Mouse (Mus musculus) CH12.LX (cell line): ENCODE data around the gene Scrt2. TPM values are rescaled to one million over a fixed set of nuclear protein-coding genes. Genes with fewer than 3 reads are reported as not detected.
A peak's percentile ranks its signal among the peaks of the same experiment; 100 is the strongest.

Experiments
- DNase-seq: peaks from one replicate; pipeline ENCODE4 v3.0.0-alpha.2; 2013; ENCODE audit errors: extremely low read depth
- H3K27ac ChIP-seq: 2 replicates; pipeline ENCODE4 v1.5.1; 2012; ENCODE audit warnings: low read depth, mild to moderate bottlenecking, control low read depth, moderate library complexity; ENCODE audit not compliant: insufficient read depth
- H3K27me3 ChIP-seq: replicated peaks from 2 replicates; pipeline ENCODE3; 2012; ENCODE audit warnings: inconsistent platforms
- H3K36me3 ChIP-seq, 2 experiments: replicated peaks in 1 of 2; 2 replicates each; pipeline versions ENCODE3 to v1.6.1; 2012; ENCODE audit warnings: inconsistent platforms in 1 of 2, low read length in 1 of 2, mild to moderate bottlenecking in 1 of 2, mixed read lengths in 1 of 2, moderate library complexity in 1 of 2; ENCODE audit not compliant: control insufficient read depth in 1 of 2, insufficient read depth in 1 of 2
- H3K4me1 ChIP-seq, 2 experiments: 2 replicates each; pipeline ENCODE4 v1.6.1; 2012; ENCODE audit warnings: inconsistent platforms in 1 of 2, moderate library complexity in 1 of 2; ENCODE audit not compliant: insufficient read depth in 2 of 2, control insufficient read depth in 1 of 2
- H3K4me2 ChIP-seq: 2 replicates; pipeline ENCODE4 v1.6.1; 2012; ENCODE audit warnings: low read depth, mild to moderate bottlenecking, control low read depth; ENCODE audit not compliant: poor library complexity, insufficient read depth, severe bottlenecking
- H3K4me3 ChIP-seq, 3 experiments: fragments of 150-350 bp in 1 of 3; sonication (generic) in 1 of 3; replicated peaks in 1 of 3; 2 replicates each; pipeline versions ENCODE3 to v1.5.1; 2011 to 2012; ENCODE audit warnings: low read depth in 2 of 3, low read length in 2 of 3, mild to moderate bottlenecking in 2 of 3, moderate library complexity in 2 of 3, control low read depth in 1 of 3, improper control_type of control experiment in 1 of 3, inconsistent platforms in 1 of 3, mixed read lengths in 1 of 3; ENCODE audit not compliant: poor library complexity in 1 of 3
- H3K79me2 ChIP-seq: replicated peaks from 2 replicates; pipeline ENCODE4 v1.6.1; 2012; ENCODE audit warnings: mild to moderate bottlenecking, moderate library complexity; ENCODE audit not compliant: control insufficient read depth, poor library complexity, insufficient read depth, severe bottlenecking; ENCODE audit errors: extremely low read depth
- H3K9ac ChIP-seq: 2 replicates; pipeline ENCODE4 v1.6.1; 2012; ENCODE audit warnings: low read depth, mild to moderate bottlenecking, control low read depth, moderate library complexity; ENCODE audit not compliant: insufficient read depth
- H3K9me3 ChIP-seq: replicated peaks from 2 replicates; pipeline ENCODE3; 2012; ENCODE audit warnings: low read length, inconsistent platforms, mixed read lengths
- BHLHE40 ChIP-seq: IDR thresholded peaks from 2 replicates; pipeline ENCODE4 v1.6.1; 2011; ENCODE audit warnings: mild to moderate bottlenecking, low read depth, low read length, improper control_type of control experiment
- CHD1 ChIP-seq: IDR thresholded peaks from 2 replicates; pipeline ENCODE4 v1.6.1; 2012; ENCODE audit warnings: low read depth, low read length, improper control_type of control experiment, inconsistent platforms
- CHD2 ChIP-seq: IDR thresholded peaks from 2 replicates; pipeline ENCODE4 v1.6.1; 2011; ENCODE audit warnings: low read length, improper control_type of control experiment
- CTCF ChIP-seq, 2 experiments: IDR thresholded peaks in 1 of 2; conservative IDR thresholded peaks in 1 of 2; 2 replicates each; pipeline ENCODE4 v1.5.1; 2011 to 2012; ENCODE audit warnings: low read depth in 2 of 2, low read length in 2 of 2, improper control_type of control experiment in 1 of 2, inconsistent platforms in 1 of 2, mild to moderate bottlenecking in 1 of 2, moderate library complexity in 1 of 2
- E2F4 ChIP-seq: IDR thresholded peaks from 2 replicates; pipeline ENCODE4 v1.6.1; 2011; ENCODE audit warnings: low read depth, low read length, improper control_type of control experiment; ENCODE audit not compliant: insufficient replicate concordance
- ELF1 ChIP-seq: IDR thresholded peaks from 2 replicates; pipeline ENCODE4 v1.6.1; 2014; ENCODE audit warnings: low read depth, mild to moderate bottlenecking, inconsistent platforms, low read length, improper control_type of control experiment
- EP300 ChIP-seq: IDR thresholded peaks from 2 replicates; pipeline ENCODE4 v1.6.1; 2011; ENCODE audit warnings: low read length, improper control_type of control experiment
- ETS1 ChIP-seq: conservative IDR thresholded peaks from 2 replicates; pipeline ENCODE4 v1.6.1; 2012; ENCODE audit warnings: low read depth, mild to moderate bottlenecking, inconsistent platforms, low read length, improper control_type of control experiment, moderate library complexity
- GABPA ChIP-seq: IDR thresholded peaks from 2 replicates; pipeline ENCODE4 v1.6.1; 2012; ENCODE audit warnings: low read depth, low read length, improper control_type of control experiment, inconsistent platforms; ENCODE audit not compliant: insufficient replicate concordance
- HCFC1 ChIP-seq: IDR thresholded peaks from 2 replicates; pipeline ENCODE4 v1.6.1; 2012; ENCODE audit warnings: low read depth, mild to moderate bottlenecking, inconsistent platforms, low read length, improper control_type of control experiment
- IRF4 ChIP-seq: IDR thresholded peaks from 2 replicates; pipeline ENCODE4 v1.6.1; 2014; ENCODE audit warnings: low read depth, mild to moderate bottlenecking, inconsistent platforms, low read length, improper control_type of control experiment
- JUN ChIP-seq: IDR thresholded peaks from 2 replicates; pipeline ENCODE4 v1.6.1; 2011; ENCODE audit warnings: low read depth, mild to moderate bottlenecking, low read length, improper control_type of control experiment, moderate library complexity; ENCODE audit not compliant: insufficient read depth
- JUND ChIP-seq: conservative IDR thresholded peaks from 2 replicates; pipeline ENCODE4 v1.6.1; 2011; ENCODE audit warnings: low read depth, low read length, improper control_type of control experiment
- KAT2A ChIP-seq: IDR thresholded peaks from 2 replicates; pipeline ENCODE4 v1.6.1; 2012; ENCODE audit warnings: low read length, improper control_type of control experiment, inconsistent platforms; ENCODE audit not compliant: insufficient replicate concordance
- MAFK ChIP-seq: IDR thresholded peaks from 2 replicates; pipeline ENCODE4 v1.6.1; 2011; ENCODE audit warnings: low read length, improper control_type of control experiment; ENCODE audit not compliant: insufficient replicate concordance
- MAX ChIP-seq: IDR thresholded peaks from 2 replicates; pipeline ENCODE4 v1.6.1; 2011; ENCODE audit warnings: low read length, improper control_type of control experiment
- MAZ ChIP-seq: IDR thresholded peaks from 2 replicates; pipeline ENCODE4 v1.6.1; 2012; ENCODE audit warnings: low read depth, mild to moderate bottlenecking, inconsistent platforms, low read length, improper control_type of control experiment, moderate library complexity
- MEF2A ChIP-seq: IDR thresholded peaks from 2 replicates; pipeline ENCODE4 v1.6.1; 2014; ENCODE audit warnings: low read depth, mild to moderate bottlenecking, inconsistent platforms, low read length, improper control_type of control experiment, borderline replicate concordance
- MXI1 ChIP-seq: IDR thresholded peaks from 2 replicates; pipeline ENCODE4 v1.6.1; 2011; ENCODE audit warnings: mild to moderate bottlenecking, low read depth, low read length, improper control_type of control experiment
- MYC ChIP-seq: IDR thresholded peaks from 2 replicates; pipeline ENCODE4 v1.6.1; 2011; ENCODE audit warnings: low read depth, mild to moderate bottlenecking, improper control_type of control experiment, low read length
- NELFE ChIP-seq: IDR thresholded peaks from 2 replicates; pipeline ENCODE4 v1.6.1; 2011; ENCODE audit warnings: low read depth, low read length, improper control_type of control experiment
- NRF1 ChIP-seq: IDR thresholded peaks from 2 replicates; pipeline ENCODE4 v1.6.1; 2014; ENCODE audit warnings: low read depth, mild to moderate bottlenecking, inconsistent platforms, low read length, improper control_type of control experiment, moderate library complexity
- PAX5 ChIP-seq: IDR thresholded peaks from 2 replicates; pipeline ENCODE4 v1.6.1; 2012; ENCODE audit warnings: low read length, inconsistent platforms, mixed read lengths
- POLR2A ChIP-seq: IDR thresholded peaks from 2 replicates; pipeline ENCODE4 v1.6.1; 2011; ENCODE audit warnings: low read depth, mild to moderate bottlenecking, improper control_type of control experiment, low read length
- POLR2AphosphoS2 ChIP-seq: IDR thresholded peaks from 2 replicates; pipeline ENCODE4 v1.6.1; 2011; ENCODE audit warnings: low read depth, low read length, improper control_type of control experiment
- RAD21 ChIP-seq: IDR thresholded peaks from 2 replicates; pipeline ENCODE4 v1.6.1; 2011; ENCODE audit warnings: low read depth, mild to moderate bottlenecking, low read length, improper control_type of control experiment, moderate library complexity
- RCOR1 ChIP-seq: conservative IDR thresholded peaks from 2 replicates; pipeline ENCODE4 v1.6.1; 2012; ENCODE audit warnings: low read depth, mild to moderate bottlenecking, inconsistent platforms, low read length, improper control_type of control experiment
- SIN3A ChIP-seq: IDR thresholded peaks from 2 replicates; pipeline ENCODE4 v1.6.1; 2012; ENCODE audit warnings: low read length, improper control_type of control experiment, inconsistent platforms
- SMC3 ChIP-seq: IDR thresholded peaks from 2 replicates; pipeline ENCODE4 v1.6.1; 2011; ENCODE audit warnings: low read depth, low read length, improper control_type of control experiment
- TBP ChIP-seq: conservative IDR thresholded peaks from 2 replicates; pipeline ENCODE4 v1.6.1; 2011; ENCODE audit warnings: low read depth, low read length, improper control_type of control experiment
- TCF12 ChIP-seq: IDR thresholded peaks from 2 replicates; pipeline ENCODE4 v1.6.1; 2014; ENCODE audit warnings: low read depth, mild to moderate bottlenecking, inconsistent platforms, low read length, improper control_type of control experiment
- UBTF ChIP-seq: IDR thresholded peaks from 2 replicates; pipeline ENCODE4 v1.6.1; 2012; ENCODE audit warnings: low read depth, mild to moderate bottlenecking, inconsistent platforms, low read length, improper control_type of control experiment, moderate library complexity
- USF1 ChIP-seq: IDR thresholded peaks from 2 replicates; pipeline ENCODE4 v1.6.1; 2014; ENCODE audit warnings: low read depth, mild to moderate bottlenecking, inconsistent platforms, low read length, improper control_type of control experiment
- USF2 ChIP-seq: conservative IDR thresholded peaks from 2 replicates; pipeline ENCODE4 v1.6.1; 2011; ENCODE audit warnings: low read depth, low read length, improper control_type of control experiment
- ZC3H11A ChIP-seq: IDR thresholded peaks from 2 replicates; pipeline ENCODE4 v1.6.1; 2012; ENCODE audit warnings: low read depth, mild to moderate bottlenecking, inconsistent platforms, low read length, improper control_type of control experiment
- ZKSCAN1 ChIP-seq: IDR thresholded peaks from 2 replicates; pipeline ENCODE4 v1.6.1; 2012; ENCODE audit warnings: low read depth, inconsistent platforms, low read length, improper control_type of control experiment, borderline replicate concordance
- ZMIZ1 ChIP-seq: IDR thresholded peaks from 2 replicates; pipeline ENCODE4 v1.6.1; 2012; ENCODE audit warnings: low read depth, mild to moderate bottlenecking, inconsistent platforms, low read length, improper control_type of control experiment
- ZNF384 ChIP-seq: IDR thresholded peaks from 2 replicates; pipeline ENCODE4 v1.6.1; 2012; ENCODE audit warnings: low read depth, low read length, improper control_type of control experiment, inconsistent platforms
- dilution Hi-C: fragments of 300-500 bp; cut with MboI; formaldehyde crosslinking; loops from 2 replicates; pipeline ENCODE4 v1.14.3; 2020; ENCODE audit warnings: low sequenced_read_pairs; ENCODE audit not compliant: extremely low pct_unique_long_range_greater_than_20kb, extremely low pct_ligation_motif_present
- in situ Hi-C: fragments of 300-500 bp; cut with MboI; formaldehyde crosslinking; loops from 3 replicates; pipeline ENCODE4 v1.14.3; 2019; ENCODE audit warnings: low sequenced_read_pairs, low pct_ligation_motif_present, low pct_unique_long_range_greater_than_20kb, mixed read lengths
- polyA plus RNA-seq: library from polyadenylated mRNA; unstranded; fragments of >175 nt; gene quantifications from 2 replicates; pipeline ENCODE4 v1.2.1, GENCODE M21; 2012; ENCODE audit warnings: low read depth; ENCODE audit not compliant: insufficient read length
- total RNA-seq, 2 experiments: library from RNA; depleted of rRNA; stranded (reverse); fragments of 300-350 nt in 1 of 2; fragments of >200 nt in 1 of 2; gene quantifications; 2 replicates each; pipeline ENCODE4 v1.2.3; 2012 to 2014

Scrt2 gene
- total RNA-seq (2012; rRNA removed) (not detected in 2 replicates), total RNA-seq (2014; rRNA removed) (not detected in 2 replicates), polyA plus RNA-seq (not detected in 2 replicates)

GRCm38 (mm10) chr2:152080685-152081541 is at the start of gene Scrt2:
Gene Scrt2 (plus strand): TSS chr2:152081529.
- no peak within 1 kb of the TSS for H3K4me3 ChIP-seq
- H3K9ac ChIP-seq: no peak within 1 kb of the TSS
- no peaks in the 10 kb centered on the region for H3K36me3 ChIP-seq
- H3K9me3 ChIP-seq: no peaks in the 10 kb centered on the region
- H3K4me2 ChIP-seq: peak within 1 kb of the TSS; percentile 94
- no peaks in the 10 kb centered on the region for H3K79me2 ChIP-seq
- peaks cover 5 to 13% of the 10 kb centered on the region in 2 experiments; a peak in 3 of 4 replicates for H3K4me1 ChIP-seq
- peak; percentile 60 for TF ChIP-seq ETS1
- no peak for TF ChIP-seq ZKSCAN1
- TF ChIP-seq POLR2AphosphoS2: no peak
- TF ChIP-seq HCFC1: no peak
- no peak for TF ChIP-seq ZMIZ1
- TF ChIP-seq SIN3A: no peak
- peak; percentile 49; the same call in 1 of the 2 replicates for TF ChIP-seq MXI1
- 0 out of 2 replicates have a peak, but pooled peaks have one; percentile 19 for TF ChIP-seq ELF1
- no peak for TF ChIP-seq UBTF
- TF ChIP-seq MAZ: no peak
- TF ChIP-seq JUN: no peak
- no peak for TF ChIP-seq JUND
- no peak for TF ChIP-seq USF1
- no peak for TF ChIP-seq MEF2A
- TF ChIP-seq ZNF384: no peak
- no peak for TF ChIP-seq CTCF (conservative IDR thresholded peaks at IDR 0.05 in 1 of 2, IDR thresholded peaks at IDR 0.05 in 1 of 2; ENCODE audit: low read depth in 2 of 2, low read length in 2 of 2)
- TF ChIP-seq NELFE: no peak
- no peak for TF ChIP-seq GABPA
- TF ChIP-seq PAX5: no peak
- peak; percentile 74 for TF ChIP-seq BHLHE40
- peak; percentile 53; the same call in 1 of the 2 replicates for TF ChIP-seq CHD2
- no peak for TF ChIP-seq SMC3
- TF ChIP-seq USF2: no peak
- TF ChIP-seq RCOR1: no peak
- peak; percentile 62; the same call in 1 of the 2 replicates for TF ChIP-seq MYC
- no peak for TF ChIP-seq ZC3H11A
- peak; percentile 61 for TF ChIP-seq EP300
- TF ChIP-seq TCF12: peak; percentile 60; the same call in 1 of the 2 replicates
- no peak for TF ChIP-seq KAT2A
- TF ChIP-seq IRF4: peak; percentile 88
- no peak for TF ChIP-seq NRF1
- 0 out of 2 replicates have a peak, but pooled peaks have one; percentile 42 for TF ChIP-seq MAFK
- no peak for TF ChIP-seq RAD21
- TF ChIP-seq MAX: peak; percentile 64
- no peak for TF ChIP-seq POLR2A
- TF ChIP-seq CHD1: no peak
- no peak for TF ChIP-seq TBP
- TF ChIP-seq E2F4: no peak
- dilution Hi-C loops: no loop called here
- DNase-seq: peak; percentile 62
- in situ Hi-C loops: no loop called here
- H3K27me3 ChIP-seq: peaks cover 96% of the 10 kb centered on the region
- H3K27ac ChIP-seq: no peak within 1 kb of the TSS
